Mouse (Mus musculus) megakaryocyte, embryonic 14.5 days (primary cell): Measurements from ENCODE around the gene Ppp2r1a. TPM values are rescaled to one million over a fixed set of nuclear protein-coding genes. Genes with fewer than 3 reads are reported as not detected.

Source experiments
- H3K27me3 ChIP-seq: replicated peaks from 2 replicates; pipeline ENCODE3; 2012; ENCODE audit warnings: inconsistent platforms
- H3K36me3 ChIP-seq: replicated peaks from 2 replicates; pipeline ENCODE3; 2012; ENCODE audit warnings: low read length, inconsistent platforms, mixed read lengths
- H3K4me1 ChIP-seq: 2 replicates; pipeline ENCODE4 v1.6.1; 2012; ENCODE audit warnings: inconsistent platforms
- H3K4me3 ChIP-seq: replicated peaks from 2 replicates; pipeline ENCODE3; 2012; ENCODE audit warnings: moderate library complexity, mild to moderate bottlenecking, inconsistent platforms
- H3K9me3 ChIP-seq: 2 replicates; pipeline ENCODE4 v1.6.1; 2012; ENCODE audit warnings: inconsistent platforms
- FLI1 ChIP-seq: IDR thresholded peaks from 2 replicates; pipeline ENCODE4 v1.6.1; 2012; ENCODE audit warnings: low read length, inconsistent platforms, mixed read lengths
- GATA1 ChIP-seq: IDR thresholded peaks from 3 replicates; pipeline ENCODE4 v1.6.1; 2012; ENCODE audit warnings: mixed read lengths, low read length, inconsistent platforms, borderline replicate concordance
- polyA plus RNA-seq: library from polyadenylated mRNA; stranded (reverse); fragments of >175 nt; gene quantifications from 2 replicates; pipeline ENCODE4 v1.2.3, GENCODE M21; 2012; ENCODE audit warnings: low replicate concordance; ENCODE audit not compliant: insufficient read depth

Ppp2r1a gene
- polyA plus RNA-seq, 1 experiment = 268 TPM

DNA sequence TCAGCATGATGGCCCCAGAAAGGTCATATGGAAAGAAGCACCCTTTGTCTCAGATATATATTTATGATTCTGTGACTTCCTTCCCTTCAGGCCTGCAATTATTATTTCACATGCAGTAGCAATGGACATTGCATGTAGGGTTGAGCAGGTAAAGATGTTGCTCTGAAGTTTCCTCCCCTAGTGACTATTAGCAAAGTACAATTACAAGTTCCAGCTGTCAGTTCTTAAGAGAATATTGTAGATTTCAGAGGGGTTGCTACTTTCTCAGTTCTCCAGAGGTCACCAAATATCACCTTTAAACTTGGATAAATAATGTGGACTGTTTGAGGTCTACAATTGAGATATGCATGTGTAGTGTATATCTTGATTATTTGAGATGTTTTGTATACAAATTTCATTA is 51.3 kb downstream of the Ppp2r1a start, which contains the start of gene Vmn1r233:
TSS of gene Vmn1r233 (minus strand) at position 101 of the 400 bp plus-strand sequence.
- Histone ChIP-seq H3K27me3 (no peaks in the 10 kb centered on the region), H3K36me3 (no peaks in the 10 kb centered on the region), H3K9me3 (no peaks in the 10 kb centered on the region), H3K4me1 (no peaks in the 10 kb centered on the region), H3K4me3 (no peak within 1 kb of the TSS)
- TF ChIP-seq GATA1 (no peak), FLI1 (no peak)

DNA sequence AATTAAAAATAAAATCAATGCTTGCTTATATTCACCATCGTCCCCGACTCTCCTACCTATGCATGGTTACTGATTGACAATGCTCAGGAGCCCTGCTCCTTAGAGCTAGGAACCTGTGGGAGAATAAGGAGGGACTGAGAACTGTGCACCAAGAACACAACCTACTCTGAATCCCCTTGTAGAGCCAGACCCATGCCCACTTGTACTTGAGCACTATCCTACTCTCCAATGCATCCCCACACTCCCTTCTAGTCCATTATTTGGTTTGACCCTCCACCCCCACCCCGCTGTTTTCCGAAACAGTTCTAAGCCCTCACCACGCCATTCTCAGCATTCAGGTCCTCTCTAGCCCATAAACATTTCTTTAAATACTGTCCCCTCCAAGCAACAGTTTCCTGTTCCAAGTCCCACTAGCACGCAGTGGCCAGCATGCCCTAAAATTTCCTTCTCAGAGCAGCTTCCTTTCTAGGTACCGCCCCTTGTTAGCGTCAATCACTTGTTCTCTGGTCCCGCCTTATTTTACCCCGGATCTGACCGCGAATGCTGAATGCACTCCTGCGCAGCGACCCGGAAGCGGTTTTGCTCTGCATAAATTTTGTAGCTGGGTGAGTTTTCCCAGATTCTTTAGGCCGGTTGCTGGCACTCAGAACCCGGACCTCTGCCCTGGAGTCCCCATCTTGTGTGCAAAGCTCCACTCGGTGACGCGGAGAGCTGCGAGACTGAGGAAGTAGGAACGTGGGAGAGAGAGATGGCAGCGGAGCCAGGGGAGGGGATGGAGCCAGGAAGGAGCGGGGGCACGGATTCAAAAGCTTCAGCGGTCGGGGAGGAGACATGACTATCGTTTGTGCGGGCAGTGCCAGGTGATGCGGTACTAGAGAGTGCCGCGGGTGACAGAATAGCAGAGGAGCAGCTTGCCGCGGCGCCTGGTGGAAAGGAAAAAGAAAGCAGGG is 63.5 kb downstream of the Ppp2r1a start, which contains the start of gene Zfp160:
TSS of gene Zfp160 (plus strand) at position 522 of the 950 bp plus-strand sequence.
- Histone ChIP-seq H3K27me3 (peaks cover 2% of the 10 kb centered on the region), H3K36me3 (peaks cover 24% of the 10 kb centered on the region)
- TF ChIP-seq GATA1 (no peak), FLI1 (no peak)

DNA sequence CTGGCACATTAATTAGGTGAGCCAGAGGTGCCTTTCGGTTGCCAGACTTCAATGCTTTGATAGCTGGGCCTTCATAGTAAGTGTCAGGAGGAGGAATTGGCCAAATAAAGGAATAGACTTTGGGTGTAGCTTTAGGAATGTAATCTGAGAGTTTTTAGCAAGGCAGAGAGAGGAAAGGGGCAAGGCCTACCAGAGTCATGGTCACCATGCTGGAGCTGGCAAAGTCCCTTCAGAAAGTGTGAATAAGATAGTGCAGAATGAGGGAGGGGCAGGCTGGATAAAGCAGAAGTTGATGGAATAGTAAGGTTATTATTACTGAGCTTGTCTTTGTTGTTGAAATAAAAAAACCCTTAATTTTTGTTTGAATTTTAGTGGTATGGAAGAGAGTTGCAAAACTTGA is 64.6 kb downstream of the Ppp2r1a start:
- H3K36me3 ChIP-seq = peaks cover 29% of the 10 kb centered on the region
- H3K4me3 ChIP-seq = peak overlapping the region; percentile 98
- H3K27me3 ChIP-seq = no peaks in the 10 kb centered on the region
- no peak for TF ChIP-seq GATA1
- TF ChIP-seq FLI1 = no peak
- H3K4me1 ChIP-seq = peaks cover 25% of the 10 kb centered on the region
- no peaks in the 10 kb centered on the region for H3K9me3 ChIP-seq

More for the DNA sequence above, 63.5 kb downstream of the Ppp2r1a start, which contains the start of gene Zfp160:
- Histone ChIP-seq H3K4me3 (peak within 1 kb of the TSS; percentile 98), H3K9me3 (no peaks in the 10 kb centered on the region), H3K4me1 (peaks cover 25% of the 10 kb centered on the region)

Other genes starting within 250 kb of the Ppp2r1a start
- not detected in 2 replicates for gene Vmn1r227, start 215.5 kb upstream of the Ppp2r1a start, polyA plus RNA-seq
- not detected in 2 replicates for gene Vmn1r228, start 159.2 kb upstream of the Ppp2r1a start, polyA plus RNA-seq
- not detected in 2 replicates for gene Vmn1r229, start 133.8 kb upstream of the Ppp2r1a start, polyA plus RNA-seq
- gene Vmn1r230, start 104.9 kb upstream of the Ppp2r1a start, polyA plus RNA-seq = not detected in 2 replicates
- not detected in 2 replicates for gene Vmn1r231, start 40.2 kb upstream of the Ppp2r1a start, polyA plus RNA-seq
- gene Vmn1r232, start 25.6 kb upstream of the Ppp2r1a start, polyA plus RNA-seq = not detected in 2 replicates
- gene Vmn1r233, start 51.2 kb downstream of the Ppp2r1a start, polyA plus RNA-seq = not detected in 2 replicates
- 0.32 TPM in 1 of 2 replicates, not detected in the other for gene Zfp160, start 63.6 kb downstream of the Ppp2r1a start, polyA plus RNA-seq